Mouse (Mus musculus) pancreas, adult 10 weeks (tissue): ENCODE measurements around the gene Ubxn7. TPM values are rescaled to one million over a fixed set of nuclear protein-coding genes. Genes with fewer than 3 reads are reported as not detected.

Experiments
- polyA plus RNA-seq: library from polyadenylated mRNA; stranded (reverse); fragments of 350-450 nt; fragmentation: Illumina TruSeq; extraction: RNeasy Lipid Tissue Mini Kit (QIAGEN cat#74804); gene quantifications from one replicate; pipeline ENCODE4 v1.2.3, GENCODE M21; 2015; ENCODE audit warnings: low read depth, low replicate concordance; ENCODE audit not compliant: insufficient read depth

Ubxn7 gene
- polyA plus RNA-seq, result 2.9 TPM

DNA sequence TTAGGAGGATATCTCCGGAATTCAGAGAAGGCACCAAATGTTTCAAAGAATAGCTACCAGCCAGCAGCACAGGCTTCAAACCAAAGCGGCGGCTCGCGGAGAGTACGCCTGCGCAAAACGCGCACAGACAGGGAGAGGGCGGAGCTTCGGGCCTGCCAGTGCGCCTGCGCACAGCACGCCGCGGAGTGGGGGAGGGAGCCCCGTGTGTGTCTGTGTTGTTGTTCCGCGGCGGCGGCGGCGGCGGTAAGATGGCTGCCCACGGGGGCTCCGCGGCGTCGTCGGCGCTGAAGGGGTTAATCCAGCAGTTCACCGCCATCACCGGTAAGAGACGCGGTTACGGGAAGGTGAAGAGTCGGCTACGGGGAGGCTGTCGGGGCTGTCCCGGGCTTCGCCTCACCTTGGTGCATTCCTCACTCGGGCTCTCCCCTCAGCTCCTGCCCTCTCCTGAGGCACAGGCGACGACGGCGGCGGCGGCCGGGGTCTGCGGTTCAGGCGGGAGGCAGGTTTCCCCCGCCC, at the start of gene Ubxn7:
Gene Ubxn7, plus strand, starts transcription at position 218 of the 516 bp plus-strand sequence.

DNA sequence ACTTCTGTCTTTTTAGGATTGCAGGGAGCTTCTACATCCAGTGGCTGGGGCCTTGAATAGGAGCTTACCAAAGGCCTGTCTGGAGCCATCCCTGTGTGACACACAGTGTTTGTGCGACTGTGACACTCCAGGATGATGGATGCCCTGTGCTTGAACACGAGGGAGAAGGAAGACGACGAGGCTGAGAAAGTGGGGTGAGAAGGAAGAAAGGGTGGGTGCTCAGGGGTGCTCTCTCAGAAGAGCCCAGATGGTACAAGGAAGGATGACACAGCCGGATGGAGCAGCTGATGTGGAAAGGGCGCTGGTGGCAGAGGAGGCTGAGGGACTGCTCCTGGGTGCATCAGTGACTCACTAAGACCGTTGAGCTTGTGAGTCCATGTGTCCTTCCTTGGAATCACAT, 68.2 kb downstream of the Ubxn7 start, which contains the start of gene Tm4sf19:
Gene Tm4sf19, plus strand, starts transcription at position 240 of the 400 bp plus-strand sequence.

DNA sequence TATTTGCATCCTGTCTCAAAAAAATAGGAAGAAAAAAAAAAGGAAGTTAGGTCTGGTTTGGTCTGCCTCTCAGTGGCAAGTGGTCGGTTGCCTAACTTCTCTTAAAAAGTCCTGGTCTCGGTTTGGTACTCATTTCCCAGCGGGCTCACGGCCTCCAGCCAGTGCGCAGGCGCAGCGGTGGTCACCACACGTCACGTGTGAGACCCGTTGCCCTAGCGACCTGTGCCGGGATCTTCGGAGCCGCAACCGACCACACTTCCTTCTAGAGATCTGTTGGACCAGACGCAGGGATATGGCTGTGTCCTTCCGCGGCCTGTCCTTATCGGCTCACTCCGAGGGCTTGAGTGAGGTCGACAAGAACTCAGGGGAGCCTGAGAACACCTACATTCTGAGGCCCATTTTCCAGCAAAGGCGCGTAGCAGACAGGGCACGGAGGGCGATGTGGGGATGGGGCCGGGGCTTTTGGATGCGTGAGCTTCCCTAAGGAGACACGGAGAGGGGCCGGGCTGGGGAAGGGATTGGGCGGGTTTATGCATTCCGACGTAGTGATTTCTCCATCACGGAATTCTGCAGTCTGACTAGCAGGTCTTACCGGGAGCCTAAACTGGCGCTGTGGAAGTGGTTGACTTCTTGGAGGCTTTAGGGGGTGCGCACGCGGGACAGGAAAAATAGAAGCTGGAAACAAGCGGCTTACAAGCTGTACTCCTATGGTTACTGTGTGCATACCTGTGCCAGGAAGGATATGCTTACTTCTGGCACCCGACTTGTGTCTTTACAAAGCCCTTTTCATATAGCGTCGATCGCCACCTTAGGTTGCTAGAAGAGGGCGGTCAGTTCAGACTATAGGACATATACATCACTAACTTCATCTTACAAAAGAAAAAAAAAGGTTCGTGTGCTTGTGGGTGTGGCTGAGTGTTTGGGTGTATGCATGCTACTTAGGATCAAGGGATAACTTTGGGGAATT, 87.7 kb downstream of the Ubxn7 start, which contains the start of gene Tctex1d2:
Gene Tctex1d2, plus strand, starts transcription at position 186 of the 967 bp plus-strand sequence.

DNA sequence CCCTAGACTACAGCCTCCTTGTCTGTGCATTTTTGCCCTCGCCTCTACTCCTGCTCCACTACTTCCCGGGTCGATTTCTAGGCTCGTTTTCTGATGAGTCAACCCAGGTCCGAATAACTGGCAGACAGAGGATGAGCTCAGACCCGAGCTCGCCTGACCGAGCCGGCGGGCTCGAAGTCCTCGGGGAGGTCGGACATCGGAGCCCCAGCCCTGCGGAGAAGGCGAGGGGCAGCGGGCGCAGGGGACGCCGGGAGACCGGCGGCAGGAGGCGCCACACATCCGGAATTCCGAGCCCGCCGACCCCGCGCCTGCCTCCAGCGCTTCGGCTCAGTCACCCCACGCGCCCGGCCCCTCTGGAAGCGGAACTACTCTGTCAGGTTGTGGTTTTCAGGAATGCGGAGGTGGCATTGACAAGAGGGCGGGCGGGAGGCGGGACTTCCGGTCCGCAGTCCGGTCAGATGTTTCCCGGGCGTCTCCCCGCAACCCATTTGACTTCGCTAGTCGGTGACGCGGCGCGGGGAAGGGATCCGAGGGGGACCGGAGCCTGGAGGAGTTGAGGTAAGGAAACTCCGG, 98.5 kb downstream of the Ubxn7 start, which contains the start of gene Pcyt1a:
Gene Pcyt1a, plus strand, starts transcription at position 448 of the 573 bp plus-strand sequence.

Other genes starting within 250 kb of the Ubxn7 start
- gene Pigx, start 232.5 kb upstream of the Ubxn7 start, polyA plus RNA-seq, result 8.1 TPM
- gene Cep19, start 232.5 kb upstream of the Ubxn7 start, polyA plus RNA-seq, result 4.2 TPM
- gene Nrros, start 166.7 kb upstream of the Ubxn7 start, polyA plus RNA-seq, result 7.9 TPM
- not detected for gene Bex6, start 152.4 kb upstream of the Ubxn7 start, polyA plus RNA-seq
- 2.3 TPM for gene Fbxo45, start 85.1 kb upstream of the Ubxn7 start, polyA plus RNA-seq
- gene Wdr53, start 85.0 kb upstream of the Ubxn7 start, polyA plus RNA-seq, result 2.8 TPM
- gene Smco1, start 60.8 kb upstream of the Ubxn7 start, polyA plus RNA-seq, result not detected
- 3.5 TPM for gene Rnf168, start 54.8 kb upstream of the Ubxn7 start, polyA plus RNA-seq
- not detected for gene Tm4sf19, start 68.2 kb downstream of the Ubxn7 start, polyA plus RNA-seq
- 2.8 TPM for gene Tctex1d2, start 87.4 kb downstream of the Ubxn7 start, polyA plus RNA-seq
- gene Pcyt1a, start 98.7 kb downstream of the Ubxn7 start, polyA plus RNA-seq, result 6.3 TPM
- not detected for gene Slc51a, start 155.6 kb downstream of the Ubxn7 start, polyA plus RNA-seq
- not detected for gene Zdhhc19, start 164.0 kb downstream of the Ubxn7 start, polyA plus RNA-seq